Mouse (Mus musculus): Measurements from ENCODE around the gene Park7. TPM values are rescaled to one million over a fixed set of nuclear protein-coding genes. Genes with fewer than 3 reads are reported as not detected.
A peak's percentile ranks its signal among the peaks of the same experiment; 100 is the strongest.
"Not testable (repeated sequence)": the region's sequence is repeated elsewhere in the genome, so short reads cannot be mapped to it uniquely, and the experiment has no call there.

The Park7 gene
- total RNA-seq, 2 experiments from 2014 or later = 250 to 252 TPM

DNA sequence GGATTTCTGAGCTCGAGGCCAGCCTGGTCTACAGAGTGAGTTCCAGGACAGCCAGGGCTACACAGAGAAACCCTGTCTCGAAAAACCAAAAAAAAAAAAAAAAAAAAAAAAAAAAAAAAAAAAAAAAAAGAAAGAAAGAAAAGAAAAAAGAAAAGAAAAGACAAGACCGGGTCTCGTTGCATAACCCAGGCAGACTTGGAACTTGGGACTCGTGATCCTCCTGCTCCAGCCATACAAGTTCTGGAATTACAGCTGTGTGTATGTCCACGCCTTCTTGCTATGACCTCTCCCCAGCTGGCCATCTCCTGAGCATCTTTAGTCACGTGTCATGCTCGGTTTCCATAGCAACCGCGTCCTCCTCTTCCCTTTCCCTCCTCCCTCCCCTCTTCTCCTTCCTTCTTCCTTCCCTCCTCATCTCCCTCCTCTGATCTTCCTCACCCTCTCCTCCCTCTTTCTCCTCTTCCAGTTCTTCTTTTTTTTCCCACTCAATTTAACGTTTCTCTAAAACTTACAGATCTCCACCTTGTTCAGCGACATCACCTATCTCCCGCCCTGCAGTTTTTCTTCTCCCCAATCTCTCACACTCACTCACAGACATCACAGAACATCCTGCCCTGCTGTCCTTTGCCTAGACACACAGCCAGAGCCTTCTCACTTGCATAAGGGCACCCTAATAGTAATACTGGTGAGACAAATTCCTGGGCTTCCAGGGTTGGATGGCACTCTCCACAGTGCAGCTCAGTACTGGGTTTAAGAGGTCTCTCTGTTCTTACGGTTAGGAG, 12.9 kb upstream of the Park7 start:
- no peak for TF ChIP-seq CTCF (conservative IDR thresholded peaks at IDR 0.05)
- no peak overlapping the region for H3K27ac ChIP-seq
- DNase-seq (ENCODE audit: low spot score in 2 of 2) = no peak
- no peak overlapping the region for H3K4me3 ChIP-seq

DNA sequence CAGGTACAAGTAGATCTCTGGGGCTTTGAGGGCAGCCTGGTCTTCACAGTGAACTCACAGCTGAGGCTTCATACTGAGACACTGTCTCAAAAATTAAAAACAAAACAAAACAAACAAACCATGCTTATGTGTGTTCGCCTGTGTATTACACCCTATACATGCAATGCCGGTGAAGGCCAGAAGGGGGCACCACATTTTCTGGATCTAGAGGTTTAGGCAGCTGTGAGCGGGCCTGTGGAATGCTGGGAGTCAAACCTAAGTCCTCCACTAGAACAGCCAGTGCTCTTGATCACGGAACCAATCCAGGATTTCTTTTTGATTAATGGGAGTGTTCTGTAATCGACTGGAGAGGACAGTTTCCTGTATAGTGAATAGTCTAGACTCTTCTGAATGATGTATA, 11.7 kb upstream of the Park7 start:
- Histone ChIP-seq H3K4me3 (no peak overlapping the region), H3K27ac (no peak overlapping the region)
- DNase-seq (ENCODE audit: low spot score in 2 of 2) = no peak
- TF ChIP-seq CTCF (conservative IDR thresholded peaks at IDR 0.05) = peak; percentile 59

DNA sequence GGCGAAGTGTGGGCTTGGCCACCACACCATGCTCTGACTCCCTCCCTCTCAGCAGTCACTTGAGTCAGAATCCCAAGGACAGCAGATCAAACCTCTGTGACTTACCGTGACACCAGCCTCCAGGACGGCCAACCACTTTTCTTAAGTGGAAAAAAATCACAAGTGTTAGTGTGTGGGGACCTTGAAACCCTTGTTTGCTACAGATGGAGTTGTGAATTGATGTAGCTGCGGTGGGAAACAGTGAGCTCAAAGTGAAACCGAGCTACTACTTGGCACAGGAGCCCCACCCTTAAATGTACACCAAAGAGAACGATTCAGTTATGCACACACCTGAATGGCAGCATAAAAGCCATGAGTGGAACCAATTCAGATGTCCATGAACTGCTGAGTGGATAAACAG, 10.7 kb upstream of the Park7 start:
- H3K27ac ChIP-seq = no peak overlapping the region
- TF ChIP-seq CTCF (conservative IDR thresholded peaks at IDR 0.05) = no peak

DNA sequence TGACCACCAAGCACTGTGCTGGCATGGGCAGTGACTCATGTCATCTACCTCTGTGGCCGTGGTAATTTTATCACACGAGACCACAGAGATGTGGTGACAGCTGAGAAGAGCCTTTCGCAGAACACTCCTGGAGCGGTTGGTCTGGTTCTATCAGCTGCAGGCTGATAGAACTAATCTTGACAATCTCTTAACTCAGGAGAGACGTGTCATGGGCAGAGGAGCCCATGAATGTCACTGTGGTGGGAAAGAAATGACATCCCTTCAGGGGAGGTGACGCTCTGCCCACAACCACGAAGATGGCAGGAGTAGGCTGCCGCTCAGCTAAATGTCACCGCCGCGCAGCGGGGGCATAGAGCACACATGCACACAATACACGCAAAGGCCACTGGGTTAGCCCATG, 10.1 kb upstream of the Park7 start:
- Histone ChIP-seq H3K27ac (no peak overlapping the region), H3K4me3 (no peak overlapping the region)
- no peak for DNase-seq (ENCODE audit: low spot score in 2 of 2)
- TF ChIP-seq CTCF (conservative IDR thresholded peaks at IDR 0.05) = no peak

More for the DNA sequence above, 10.7 kb upstream of the Park7 start:
- no peak overlapping the region for H3K4me3 ChIP-seq
- DNase-seq (ENCODE audit: low spot score in 2 of 2) = no peak

DNA sequence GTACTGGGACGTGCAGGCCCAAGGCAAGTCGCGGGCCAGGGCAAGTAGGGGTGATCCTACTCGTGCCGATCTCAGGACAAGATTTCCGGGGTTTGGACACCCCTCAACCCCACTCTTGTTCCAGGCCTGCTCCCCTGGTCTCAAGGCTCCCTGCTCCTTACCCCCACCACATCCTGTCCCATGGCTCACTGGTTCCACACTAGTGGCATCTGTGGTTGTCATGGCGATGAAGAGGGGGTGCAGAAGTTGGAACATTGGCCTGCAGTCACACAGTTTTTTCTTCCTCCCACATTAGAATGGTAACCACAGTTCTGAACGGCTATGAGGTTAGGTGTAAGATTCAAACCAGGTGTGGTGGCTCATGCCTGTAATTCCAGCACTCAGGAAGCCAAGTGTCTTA, 7.0 kb upstream of the Park7 start:
- H3K4me3 ChIP-seq = no peak overlapping the region
- DNase-seq (ENCODE audit: low spot score in 2 of 2) = no peak
- no peak for TF ChIP-seq CTCF (conservative IDR thresholded peaks at IDR 0.05)
- no peak overlapping the region for H3K27ac ChIP-seq

DNA sequence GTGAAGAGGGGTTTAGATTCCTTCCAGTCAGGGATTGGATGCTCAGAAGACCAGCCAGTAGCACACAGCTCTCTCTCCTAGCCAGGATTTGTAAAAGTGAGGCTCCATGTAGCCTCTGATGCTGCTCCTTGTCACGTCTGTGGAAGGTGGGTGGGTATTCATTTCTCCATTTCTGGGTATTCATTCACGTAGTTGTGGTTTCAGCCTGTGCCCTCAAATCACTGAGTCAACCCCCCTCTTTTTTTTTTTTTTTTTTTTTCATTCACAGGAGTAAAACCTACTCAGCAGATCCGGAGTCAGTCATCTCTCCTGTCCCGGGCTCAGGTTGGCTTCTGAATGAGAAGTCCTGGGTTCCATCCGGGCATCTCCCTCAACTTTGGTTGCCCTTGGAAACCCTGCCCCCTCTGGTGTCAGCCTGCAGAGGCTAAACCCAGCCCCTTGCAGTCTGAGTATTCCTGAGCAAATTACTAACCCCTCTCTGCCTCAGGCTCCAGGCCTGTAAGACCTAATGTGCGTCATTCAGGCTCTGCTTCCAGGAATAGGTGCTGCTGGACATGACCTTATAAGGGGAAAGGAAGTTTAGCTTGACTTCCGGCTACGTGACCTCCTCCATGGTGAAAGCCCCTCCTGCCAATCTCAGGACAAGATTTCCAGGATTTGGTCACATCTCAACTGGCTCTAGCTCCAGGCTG, 3.2 kb upstream of the Park7 start:
- no peak for DNase-seq (ENCODE audit: low spot score in 2 of 2)
- TF ChIP-seq CTCF (conservative IDR thresholded peaks at IDR 0.05) = no peak
- H3K4me3 ChIP-seq = no peak overlapping the region
- H3K27ac ChIP-seq = no peak overlapping the region

DNA sequence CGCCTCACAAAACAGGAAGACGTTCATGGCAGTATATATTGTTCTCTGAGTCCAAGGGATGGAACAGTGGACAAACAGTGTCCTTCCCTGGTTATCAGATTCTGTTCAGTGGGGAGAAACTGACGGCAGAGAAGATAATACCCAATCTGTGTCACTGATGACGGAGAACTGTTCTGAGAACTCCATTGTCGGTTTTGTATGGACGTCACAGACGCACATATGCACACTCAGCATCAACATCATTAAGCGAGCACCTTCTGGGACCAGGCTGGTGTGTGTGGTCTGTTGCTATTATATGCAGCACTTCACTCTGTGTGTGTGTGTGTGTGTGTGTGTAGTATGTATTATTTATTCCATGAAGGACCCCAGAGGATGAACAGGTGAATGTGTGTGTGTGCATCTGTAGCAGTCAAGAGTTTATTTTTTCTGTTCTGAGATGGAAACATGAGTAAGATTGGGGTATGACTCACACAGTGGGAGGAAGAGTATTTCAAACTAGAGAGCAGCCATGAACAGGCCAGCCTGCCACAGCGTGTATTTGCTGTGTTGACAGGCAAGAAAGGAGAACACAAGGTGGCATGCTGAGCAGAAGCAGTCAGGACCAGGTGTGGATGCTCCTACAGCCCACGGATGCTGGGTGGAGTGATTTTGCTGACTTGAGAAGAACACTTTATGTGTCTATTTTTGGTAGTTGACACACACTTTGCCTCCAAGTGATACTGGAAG, 1.1 kb upstream of the Park7 start:
- peak overlapping the region; percentile 95 for H3K27ac ChIP-seq
- TF ChIP-seq CTCF (conservative IDR thresholded peaks at IDR 0.05) = no peak
- no peak for DNase-seq (ENCODE audit: low spot score in 2 of 2)

DNA sequence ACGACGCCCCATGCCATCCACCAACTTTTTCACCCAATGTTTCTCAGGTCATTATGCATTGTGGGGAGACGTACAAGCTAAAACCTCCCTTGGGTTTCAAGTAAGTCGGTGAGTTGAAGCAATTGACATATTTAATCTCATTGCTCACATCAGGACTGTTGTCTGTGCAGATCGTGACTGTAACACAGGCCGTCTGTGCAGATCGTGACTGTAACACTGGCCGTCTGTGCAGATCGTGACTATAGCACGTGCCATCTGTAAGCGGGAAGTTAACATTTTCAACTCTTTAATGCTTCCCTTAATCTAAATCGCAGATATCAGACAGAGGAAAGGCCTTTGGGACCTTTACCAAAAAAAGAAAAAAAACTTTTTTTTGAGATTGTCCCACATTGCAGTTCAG, 494 bp downstream of the Park7 start:
- Histone ChIP-seq H3K27ac (peak overlapping the region; percentile 95), H3K4me3 (peak overlapping the region; percentile 56)
- TF ChIP-seq CTCF (conservative IDR thresholded peaks at IDR 0.05) = no peak
- no peak for DNase-seq (ENCODE audit: low spot score in 2 of 2)

More for the DNA sequence above, 1.1 kb upstream of the Park7 start:
- H3K4me3 ChIP-seq = peak overlapping the region; percentile 56

DNA sequence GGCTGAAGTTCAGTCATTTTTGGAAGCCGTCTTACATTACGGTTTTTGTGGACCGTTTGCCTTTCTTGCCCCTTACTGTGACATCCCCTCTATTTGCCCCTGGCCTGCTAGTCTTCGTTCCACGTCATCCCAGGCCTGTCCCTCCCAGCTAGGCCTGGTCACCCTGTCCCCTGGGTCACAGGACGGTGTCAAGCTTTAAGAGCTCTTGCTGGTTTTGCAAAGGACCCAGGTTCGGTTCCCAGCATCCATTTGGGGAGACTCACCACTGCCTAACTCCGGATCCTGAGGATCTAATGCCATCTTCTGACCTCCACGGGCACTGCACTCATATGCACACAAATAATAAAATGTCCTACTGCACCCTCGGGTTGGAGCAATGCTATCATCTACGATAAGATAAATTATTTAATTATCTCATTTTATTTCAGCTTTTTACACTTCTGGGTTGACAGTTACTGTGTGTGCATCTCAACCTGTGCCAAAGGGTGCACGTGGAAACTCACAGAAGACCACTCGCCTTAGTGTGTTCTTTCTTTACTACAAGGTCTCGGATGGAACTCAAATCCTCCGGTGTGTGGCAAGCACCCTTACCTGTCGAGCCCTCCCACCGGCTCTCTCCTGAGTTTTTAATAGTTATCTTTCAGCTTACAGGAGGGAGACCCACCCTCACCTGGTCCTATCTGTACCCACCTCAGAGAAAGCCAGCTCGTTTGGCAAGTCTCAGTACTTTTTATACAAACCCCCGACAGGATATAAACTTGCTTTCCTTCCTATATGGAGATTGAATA, 3.9 kb downstream of the Park7 start:
- Histone ChIP-seq H3K27ac (peak overlapping the region; percentile 94), H3K4me3 (peak overlapping the region; percentile 32; the same call in 1 of the 2 replicates)
- DNase-seq (ENCODE audit: low spot score in 2 of 2) = no peak
- no peak for TF ChIP-seq CTCF (conservative IDR thresholded peaks at IDR 0.05)

DNA sequence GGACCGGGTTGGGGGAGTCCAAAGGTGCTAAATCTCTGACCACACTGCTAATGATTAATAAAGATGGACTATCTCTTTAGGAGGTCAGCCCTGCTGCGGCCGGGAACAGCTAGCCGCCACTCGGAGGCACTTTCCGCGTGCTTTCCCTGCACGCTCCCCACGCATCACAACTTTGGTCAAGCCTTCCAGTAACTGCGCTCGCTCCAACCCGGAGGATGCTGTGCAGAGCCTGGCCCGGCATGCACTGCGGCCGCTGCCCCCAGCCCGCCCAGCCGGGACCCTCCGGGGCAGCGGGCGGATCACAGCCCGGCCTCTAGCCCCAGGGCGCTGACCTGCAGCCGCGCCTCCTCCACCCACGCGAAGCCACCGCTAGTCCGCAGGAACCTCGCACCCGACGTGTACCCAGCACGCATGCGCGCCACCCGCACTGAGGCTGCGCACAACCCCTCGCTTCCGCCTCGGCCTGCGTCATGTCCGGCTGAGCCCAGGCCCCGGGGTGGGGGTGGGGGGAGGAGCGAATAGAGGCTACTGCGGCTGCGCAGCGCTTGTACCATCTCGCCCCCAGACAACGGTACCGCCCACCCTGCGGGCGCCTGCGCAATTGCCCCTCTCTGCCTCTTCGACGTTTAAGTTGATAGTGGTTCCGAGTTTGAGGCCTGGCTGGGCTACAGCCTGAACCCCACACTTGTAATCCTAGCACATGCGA, 4.6 kb downstream of the Park7 start:
- Histone ChIP-seq H3K27ac (peak overlapping the region; percentile 94), H3K4me3 (peak overlapping the region; percentile 99)
- DNase-seq (ENCODE audit: low spot score in 2 of 2) = peak; percentile 96 to 99
- TF ChIP-seq CTCF (conservative IDR thresholded peaks at IDR 0.05) = peak; percentile 56

DNA sequence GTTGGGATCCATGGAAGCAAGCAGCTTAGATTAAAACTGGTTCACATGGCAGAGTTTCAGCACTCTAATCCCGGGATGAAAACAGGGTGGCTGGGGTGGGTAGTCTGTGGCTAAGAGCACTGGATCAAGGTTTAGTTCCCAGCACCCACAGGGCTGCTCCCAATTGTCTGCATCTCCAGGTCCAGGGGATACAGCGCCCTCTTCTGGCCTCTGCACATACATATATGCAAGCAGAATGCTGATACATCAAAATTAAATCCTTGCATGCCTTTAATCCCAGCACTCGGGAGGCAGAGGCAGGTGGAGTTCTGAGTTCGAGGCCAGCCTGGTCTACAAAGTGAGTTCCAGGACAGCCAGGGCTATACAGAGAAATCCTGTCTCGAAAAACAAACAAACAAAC, 5.7 kb downstream of the Park7 start:
- not testable (repeated sequence) for H3K4me3 ChIP-seq; DNase-seq (ENCODE audit: low spot score in 2 of 2)
- peak; percentile 59 for TF ChIP-seq CTCF (conservative IDR thresholded peaks at IDR 0.05)
- peak overlapping the region; percentile 94; the same call in 1 of the 2 replicates for H3K27ac ChIP-seq

DNA sequence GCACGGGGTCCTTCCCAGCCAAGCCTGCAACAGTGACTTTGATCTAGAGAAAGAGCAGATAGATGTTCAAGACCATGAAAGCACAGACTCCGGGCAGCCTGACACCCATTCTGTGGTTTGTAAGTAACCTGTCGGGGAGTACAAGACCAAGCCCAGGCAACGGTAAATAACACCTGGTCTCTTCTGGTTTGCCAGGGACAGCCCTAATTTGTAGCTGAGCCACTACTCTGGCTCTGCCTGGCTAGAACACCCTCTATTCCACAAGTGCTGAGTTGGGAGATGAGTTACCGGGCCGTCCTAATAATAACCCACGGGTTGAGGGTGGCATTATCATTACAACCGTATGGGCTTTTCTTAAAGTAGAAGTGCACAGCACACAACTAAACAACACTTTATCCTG, 7.1 kb downstream of the Park7 start:
- DNase-seq (ENCODE audit: low spot score in 2 of 2) = no peak

More for the DNA sequence above, 7.1 kb downstream of the Park7 start:
- TF ChIP-seq CTCF (conservative IDR thresholded peaks at IDR 0.05) = no peak
- no peak overlapping the region for H3K27ac ChIP-seq
- H3K4me3 ChIP-seq = no peak overlapping the region

Data from layer of hippocampus, adult 2 months (tissue).